Mouse (Mus musculus): ENCODE results near the gene Gm20388. TPM values are rescaled to one million over a fixed set of nuclear protein-coding genes. Genes with fewer than 3 reads are reported as not detected.

The Gm20388 gene
- polyA plus RNA-seq, 1 experiment from 2014 or later, result 5.5 TPM

GRCm38 (mm10) chr8:122758597-122758996 lies 2848.0 kb downstream of the Gm20388 start:
- no peak for ATAC-seq (ENCODE audit: borderline replicate concordance, extremely low read depth, low FRiP score, low TSS enrichment)
- H3K9ac ChIP-seq, result no peak overlapping the region
- H3K4me2 ChIP-seq, result no peak overlapping the region
- H3K4me1 ChIP-seq, result peaks cover 10% of the 10 kb centered on the region; the same call in 1 of the 2 replicates
- no peaks in the 10 kb centered on the region for H3K9me3 ChIP-seq
- no peak overlapping the region for H3K4me3 ChIP-seq
- H3K36me3 ChIP-seq, result no peaks in the 10 kb centered on the region
- peaks cover 10% of the 10 kb centered on the region; the same call in 1 of the 2 replicates for H3K27me3 ChIP-seq
- no peak overlapping the region for H3K27ac ChIP-seq

DNA sequence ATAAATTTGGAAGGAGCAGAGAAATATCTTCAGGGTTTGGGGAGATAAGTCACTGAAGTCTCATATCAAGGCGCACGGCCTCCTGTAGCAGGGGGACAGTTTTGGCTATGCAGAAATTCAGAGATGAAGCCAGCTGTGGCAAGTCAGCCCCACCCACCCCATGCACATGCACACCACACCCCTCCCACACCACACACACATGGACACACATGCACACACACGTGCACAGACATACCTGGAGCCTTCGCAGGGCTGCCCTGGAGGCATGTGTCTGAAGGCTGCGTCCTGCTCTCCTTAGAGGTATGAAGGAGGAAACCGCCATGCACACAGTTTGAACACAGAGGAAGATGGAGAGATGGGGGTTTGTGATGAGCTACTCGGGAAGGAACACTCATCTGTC lies 2849.5 kb downstream of the Gm20388 start:
- Histone ChIP-seq H3K9ac (no peak overlapping the region), H3K4me2 (no peak overlapping the region), H3K4me3 (no peak overlapping the region), H3K27me3 (peaks cover 10% of the 10 kb centered on the region; the same call in 1 of the 2 replicates), H3K36me3 (no peaks in the 10 kb centered on the region), H3K4me1 (peaks cover 10% of the 10 kb centered on the region; the same call in 1 of the 2 replicates), H3K27ac (no peak overlapping the region), H3K9me3 (no peaks in the 10 kb centered on the region)
- ATAC-seq (ENCODE audit: borderline replicate concordance, extremely low read depth, low FRiP score, low TSS enrichment), result no peak
- 61% methylated on average over 7 of the region's 7 CpGs for WGBS

- ATAC-seq (ENCODE audit: borderline replicate concordance, extremely low read depth, low FRiP score, low TSS enrichment), result no peak
- Histone ChIP-seq H3K27ac (no peak overlapping the region), H3K4me1 (peaks cover 10% of the 10 kb centered on the region; the same call in 1 of the 2 replicates), H3K27me3 (peaks cover 10% of the 10 kb centered on the region; the same call in 1 of the 2 replicates), H3K36me3 (no peaks in the 10 kb centered on the region), H3K9ac (no peak overlapping the region), H3K4me3 (no peak overlapping the region), H3K4me2 (no peak overlapping the region), H3K9me3 (no peaks in the 10 kb centered on the region)
- 52% methylated on average over 6 of the region's 6 CpGs for WGBS
Measured at GRCm38 (mm10) chr8:122761109-122761508, 2850.5 kb downstream of the Gm20388 start.

DNA sequence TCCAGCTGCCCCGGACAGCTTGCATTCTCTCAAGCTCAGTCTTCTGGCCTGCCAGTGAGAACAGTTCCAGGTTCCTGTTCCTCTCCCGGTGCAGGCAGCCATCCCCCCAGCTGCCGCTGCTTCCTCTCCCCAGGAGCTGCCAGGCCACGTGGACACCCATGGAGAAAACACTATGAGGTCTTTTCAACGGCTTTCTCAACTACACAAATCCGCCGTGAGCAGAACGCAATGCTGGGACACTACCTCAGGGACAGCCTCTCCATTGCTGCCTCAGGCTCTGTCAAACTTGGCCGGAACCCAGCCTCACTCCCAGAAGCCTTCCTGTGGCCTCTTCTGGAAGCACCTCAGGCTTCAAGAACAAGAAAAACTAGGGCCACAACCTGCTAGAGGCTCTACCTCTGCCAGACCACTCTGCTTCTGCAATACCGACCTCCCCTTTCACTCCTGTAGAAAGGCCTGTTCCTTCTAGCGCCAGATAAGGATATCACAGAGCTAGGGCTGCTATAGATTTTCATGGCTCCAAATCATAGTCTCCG lies 2852.2 kb downstream of the Gm20388 start:
- peaks cover 7% of the 10 kb centered on the region; the same call in 1 of the 2 replicates for H3K27me3 ChIP-seq

DNA sequence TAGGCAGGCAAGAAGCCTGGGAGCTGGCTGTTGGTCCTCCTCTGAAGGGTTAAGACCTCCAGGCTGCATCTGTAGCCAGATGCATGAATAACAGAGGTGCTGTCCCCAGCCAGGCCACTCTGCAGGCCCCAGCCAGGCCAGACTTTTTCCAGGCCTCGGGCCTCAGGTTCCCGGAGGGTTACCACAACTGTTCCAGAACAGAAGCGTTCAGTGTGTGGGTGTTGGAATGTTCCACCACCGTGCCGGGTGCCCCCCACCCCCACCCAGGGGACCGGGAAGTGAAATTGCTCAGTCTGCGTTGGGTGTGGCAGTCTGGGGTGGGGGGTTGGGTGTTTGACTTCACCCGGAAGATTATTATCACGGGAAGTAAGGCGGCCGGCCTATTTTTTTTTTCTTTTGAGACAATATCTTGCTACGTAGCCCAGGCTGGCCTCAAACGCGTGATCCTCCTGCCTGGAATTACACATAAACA lies 2852.7 kb downstream of the Gm20388 start:
- Histone ChIP-seq H3K4me2 (no peak overlapping the region), H3K9me3 (no peaks in the 10 kb centered on the region), H3K4me1 (peaks cover 10% of the 10 kb centered on the region; the same call in 1 of the 2 replicates), H3K9ac (no peak overlapping the region), H3K27me3 (peaks cover 7% of the 10 kb centered on the region; the same call in 1 of the 2 replicates), H3K36me3 (no peaks in the 10 kb centered on the region), H3K27ac (no peak overlapping the region), H3K4me3 (no peak overlapping the region)
- ATAC-seq (ENCODE audit: borderline replicate concordance, extremely low read depth, low FRiP score, low TSS enrichment), result no peak
- 66% methylated on average over 14 of the region's 14 CpGs for WGBS

More for the DNA sequence above, 2852.2 kb downstream of the Gm20388 start:
- WGBS, result 50% methylated on average over 12 of the region's 12 CpGs
- Histone ChIP-seq H3K27ac (no peak overlapping the region), H3K9me3 (no peaks in the 10 kb centered on the region), H3K9ac (no peak overlapping the region), H3K36me3 (no peaks in the 10 kb centered on the region), H3K4me2 (no peak overlapping the region), H3K4me3 (no peak overlapping the region), H3K4me1 (peaks cover 10% of the 10 kb centered on the region; the same call in 1 of the 2 replicates)
- ATAC-seq (ENCODE audit: borderline replicate concordance, extremely low read depth, low FRiP score, low TSS enrichment), result no peak

- H3K27ac ChIP-seq, result no peak overlapping the region
- ATAC-seq (ENCODE audit: borderline replicate concordance, extremely low read depth, low FRiP score, low TSS enrichment), result no peak
- H3K4me3 ChIP-seq, result no peak overlapping the region
- H3K9me3 ChIP-seq, result no peaks in the 10 kb centered on the region
- H3K27me3 ChIP-seq, result peaks cover 7% of the 10 kb centered on the region; the same call in 1 of the 2 replicates
- H3K4me2 ChIP-seq, result no peak overlapping the region
- peaks cover 7% of the 10 kb centered on the region; the same call in 1 of the 2 replicates for H3K4me1 ChIP-seq
- no peaks in the 10 kb centered on the region for H3K36me3 ChIP-seq
- 74% methylated on average over 7 of the region's 7 CpGs for WGBS
- H3K9ac ChIP-seq, result no peak overlapping the region
Measured at GRCm38 (mm10) chr8:122764790-122765474, 2854.3 kb downstream of the Gm20388 start.

DNA sequence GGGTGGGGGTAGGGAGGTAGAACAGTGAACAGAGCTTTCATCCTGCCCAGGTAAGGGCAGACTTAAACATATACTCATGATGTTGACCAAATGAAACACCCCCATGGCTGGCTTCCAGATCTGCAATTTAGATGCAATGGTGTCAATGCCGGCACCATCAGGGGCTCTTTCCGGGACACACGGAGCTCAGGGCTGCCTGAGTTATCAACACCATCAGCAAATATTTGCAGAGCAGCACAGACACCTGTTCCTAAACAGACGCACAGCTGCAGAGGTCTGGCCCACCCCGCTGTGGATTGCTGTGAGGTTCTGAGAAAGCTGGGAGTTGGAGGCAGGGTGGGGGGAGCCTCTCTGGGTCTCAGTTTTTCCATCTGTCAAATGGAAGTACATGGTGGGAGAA lies 2855.5 kb downstream of the Gm20388 start:
- Histone ChIP-seq H3K4me1 (no peaks in the 10 kb centered on the region), H3K4me3 (no peak overlapping the region), H3K36me3 (no peaks in the 10 kb centered on the region), H3K4me2 (no peak overlapping the region), H3K27me3 (peaks cover 2% of the 10 kb centered on the region; the same call in 1 of the 2 replicates), H3K27ac (no peak overlapping the region), H3K9ac (no peak overlapping the region), H3K9me3 (no peaks in the 10 kb centered on the region)
- WGBS, result 20% methylated on average over 5 of the region's 5 CpGs
- no peak for ATAC-seq (ENCODE audit: borderline replicate concordance, extremely low read depth, low FRiP score, low TSS enrichment)

- Histone ChIP-seq H3K4me3 (no peak overlapping the region), H3K4me2 (no peak overlapping the region), H3K27ac (no peak overlapping the region), H3K9me3 (no peaks in the 10 kb centered on the region), H3K27me3 (no peaks in the 10 kb centered on the region), H3K9ac (no peak overlapping the region), H3K36me3 (no peaks in the 10 kb centered on the region), H3K4me1 (no peaks in the 10 kb centered on the region)
- WGBS, result 71% methylated on average over 8 of the region's 8 CpGs
- no peak for ATAC-seq (ENCODE audit: borderline replicate concordance, extremely low read depth, low FRiP score, low TSS enrichment)
Measured at GRCm38 (mm10) chr8:122766647-122767200, 2856.1 kb downstream of the Gm20388 start.

DNA sequence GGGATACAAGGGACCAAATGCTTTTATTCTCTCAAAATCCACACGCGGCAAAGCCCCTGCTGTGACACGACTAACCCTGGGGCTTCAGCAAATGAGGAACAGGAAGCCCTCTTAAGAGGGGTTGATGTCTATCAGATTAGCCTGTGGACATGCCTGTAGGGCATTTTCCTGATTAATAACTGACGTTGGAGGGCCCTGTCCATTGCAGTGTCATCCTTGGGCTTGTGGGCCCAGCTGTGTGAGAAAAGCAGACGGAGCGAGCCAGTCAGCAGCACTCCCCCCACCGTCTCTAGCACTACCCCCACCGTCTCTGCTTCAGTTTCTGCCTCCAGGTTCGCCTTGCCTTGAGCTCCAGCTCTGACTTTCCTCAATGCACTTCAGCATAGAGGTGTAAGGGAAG lies 2856.6 kb downstream of the Gm20388 start:
- Histone ChIP-seq H3K4me2 (no peak overlapping the region), H3K4me3 (no peak overlapping the region), H3K9me3 (no peaks in the 10 kb centered on the region), H3K36me3 (no peaks in the 10 kb centered on the region), H3K4me1 (no peaks in the 10 kb centered on the region), H3K27ac (no peak overlapping the region), H3K27me3 (no peaks in the 10 kb centered on the region), H3K9ac (no peak overlapping the region)
- 41% methylated on average over 9 of the region's 9 CpGs for WGBS
- ATAC-seq (ENCODE audit: borderline replicate concordance, extremely low read depth, low FRiP score, low TSS enrichment), result no peak

DNA sequence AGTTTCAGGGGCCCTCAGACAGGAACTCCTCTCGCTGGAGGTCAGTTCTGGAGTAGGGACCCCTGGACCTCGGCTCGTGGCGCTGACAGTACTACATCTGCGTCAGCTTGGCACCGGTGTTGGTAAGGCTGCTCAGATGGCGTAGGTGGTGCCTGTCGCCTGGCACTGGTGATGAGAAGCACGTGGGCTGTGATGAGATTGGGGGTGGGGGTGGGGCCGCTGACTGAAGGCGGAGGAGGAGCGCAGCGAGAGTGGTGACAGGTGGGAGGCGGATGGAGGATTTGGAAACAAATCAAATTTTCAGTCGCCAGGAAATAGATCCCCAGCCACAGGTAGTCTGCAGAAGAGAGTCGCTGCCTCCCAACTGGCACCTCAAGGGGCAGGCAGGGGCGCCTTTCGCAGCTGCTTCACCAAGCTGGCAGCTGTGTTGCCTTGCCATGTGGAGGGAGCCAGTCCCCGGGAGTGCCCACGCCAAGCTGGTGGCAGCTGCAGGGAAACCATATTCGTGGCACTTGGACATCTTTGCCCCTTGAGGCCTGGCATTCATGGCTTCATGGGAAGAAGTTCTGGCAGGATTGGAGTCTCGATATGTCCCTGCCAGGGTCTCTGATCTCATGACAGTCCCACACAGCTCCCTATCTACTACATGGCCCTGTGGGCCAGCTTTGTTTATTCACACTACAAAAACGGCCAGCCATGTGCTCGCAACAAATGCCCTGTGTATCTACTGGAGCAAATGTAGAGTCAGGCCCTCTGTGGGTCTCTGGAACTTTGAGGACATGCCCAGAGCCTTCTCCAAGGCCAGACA lies 2858.8 kb downstream of the Gm20388 start:
- no peaks in the 10 kb centered on the region for H3K9me3 ChIP-seq
- no peaks in the 10 kb centered on the region for H3K4me1 ChIP-seq
- no peak overlapping the region for H3K4me2 ChIP-seq
- H3K4me3 ChIP-seq, result no peak overlapping the region
- H3K36me3 ChIP-seq, result no peaks in the 10 kb centered on the region
- H3K9ac ChIP-seq, result no peak overlapping the region
- no peak for ATAC-seq (ENCODE audit: borderline replicate concordance, extremely low read depth, low FRiP score, low TSS enrichment)
- no peaks in the 10 kb centered on the region for H3K27me3 ChIP-seq
- no peak overlapping the region for H3K27ac ChIP-seq
- WGBS, result 44% methylated on average over 24 of the region's 24 CpGs

DNA sequence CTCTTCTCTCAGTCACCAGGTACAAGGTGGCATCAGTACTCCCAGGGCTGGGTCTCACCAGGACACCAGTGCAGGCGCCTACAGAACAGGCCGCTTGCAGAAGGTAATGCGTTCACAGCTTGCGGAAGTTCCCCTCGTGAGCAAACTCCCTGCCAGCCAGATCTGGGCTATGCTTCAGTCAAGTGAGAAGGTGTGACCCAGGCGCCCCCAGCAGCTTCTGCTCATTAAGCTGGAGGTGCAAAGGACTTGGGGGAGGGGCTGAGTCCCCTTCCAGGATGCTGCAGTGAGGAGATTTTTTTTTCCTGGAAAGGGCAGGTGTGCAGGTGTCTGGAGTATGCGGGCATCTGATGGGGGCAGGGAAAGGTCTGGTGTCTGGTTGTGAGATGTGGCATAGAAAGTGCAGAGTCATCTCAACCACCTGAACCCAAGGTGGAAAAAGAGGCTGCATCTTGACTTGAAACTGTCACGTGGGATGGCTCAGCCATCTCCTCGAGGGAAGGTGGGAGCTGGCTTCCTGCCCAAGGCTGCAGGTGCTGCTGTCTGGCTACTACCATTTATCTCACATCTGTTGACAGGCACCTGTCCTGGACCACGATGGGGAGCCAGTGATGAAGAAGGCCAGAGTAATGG lies 2861.9 kb downstream of the Gm20388 start:
- no peak overlapping the region for H3K4me3 ChIP-seq
- H3K9ac ChIP-seq, result no peak overlapping the region
- WGBS, result 19% methylated on average over 10 of the region's 10 CpGs
- no peak overlapping the region for H3K4me2 ChIP-seq
- no peaks in the 10 kb centered on the region for H3K27me3 ChIP-seq
- no peaks in the 10 kb centered on the region for H3K9me3 ChIP-seq
- peaks cover 7% of the 10 kb centered on the region for H3K4me1 ChIP-seq
- no peaks in the 10 kb centered on the region for H3K36me3 ChIP-seq
- H3K27ac ChIP-seq, result no peak overlapping the region
- ATAC-seq (ENCODE audit: borderline replicate concordance, extremely low read depth, low FRiP score, low TSS enrichment), result no peak

Measured in lung, embryonic 15.5 days (tissue).